Comparison of ENCODE assay signal across 9 mouse cellular contexts in genomic region chr10:79638486-79639204, GRCm38 (mm10). TPM values are rescaled to one million over a fixed set of nuclear protein-coding genes. Genes with fewer than 3 reads are reported as not detected.
A peak's percentile ranks its signal among the peaks of the same experiment; 100 is the strongest.
DNase-seq lines count a peak whose midpoint lies in the region; ATAC-seq and TF ChIP-seq lines count a peak whose summit lies in the region.
"Had no signal": no experiment of that assay in that cellular context is flagged by ENCODE, and none has a peak within 500 bp of the region (broad histone marks: within the 10 kb centered on the region; RNA-seq: fewer than 3 reads in every experiment).

No protein-coding gene starts in this region.

- ATAC-seq in kidney, embryonic 16.5 days (ENCODE audit: low FRiP score, low TSS enrichment), result peak; percentile 63; the same call in 1 of the 2 replicates
- no peak for ATAC-seq in forebrain, postnatal 0 days
- peak; percentile 4; the same call in 1 of the 2 replicates for ATAC-seq in hindbrain, embryonic 14.5 days (ENCODE audit: low FRiP score)
- ATAC-seq in lung, postnatal 0 days, result peak; percentile 28; the same call in 1 of the 2 replicates
- no peak for ATAC-seq in inflammation-experienced regulatory T-cells, adult 6 months

- no peak for TF ChIP-seq EP300 in lung, postnatal 0 days (IDR thresholded peaks at IDR 0.05)

- H3K4me3 ChIP-seq in kidney, embryonic 16.5 days (ENCODE audit: low read length), result peak overlapping the region; percentile 58
- H3K4me3 ChIP-seq in forebrain, postnatal 0 days (ENCODE audit: low read depth, low read length), result peak overlapping the region; percentile 76; the same call in 1 of the 2 replicates
- H3K4me3 ChIP-seq in hindbrain, embryonic 14.5 days (replicated peaks; ENCODE audit: low read length), result peak overlapping the region; percentile 88
- H3K4me3 ChIP-seq in lung, postnatal 0 days (ENCODE audit: low read depth, low read length), result no peak overlapping the region

- 7% methylated on average over 23 of the region's 23 CpGs for WGBS in kidney, embryonic 16.5 days
- WGBS in forebrain, postnatal 0 days, result 5% methylated on average over 23 of the region's 23 CpGs
- WGBS in hindbrain, embryonic 14.5 days, result 3% methylated on average over 23 of the region's 23 CpGs
- WGBS in lung, postnatal 0 days, result 6% methylated on average over 23 of the region's 23 CpGs

- no peaks in the 10 kb centered on the region for H3K9me3 ChIP-seq in kidney, embryonic 16.5 days (ENCODE audit: low read length)
- no peaks in the 10 kb centered on the region for H3K9me3 ChIP-seq in forebrain, postnatal 0 days (ENCODE audit: low read length)
- no peaks in the 10 kb centered on the region for H3K9me3 ChIP-seq in hindbrain, embryonic 14.5 days (ENCODE audit: control insufficient read depth, low read length)
- H3K9me3 ChIP-seq in lung, postnatal 0 days (ENCODE audit: low read length), result no peaks in the 10 kb centered on the region

- H3K9ac ChIP-seq in kidney, embryonic 16.5 days (replicated peaks; ENCODE audit: low read length), result peak overlapping the region; percentile 81
- peak overlapping the region; percentile 82; the same call in 1 of the 2 replicates for H3K9ac ChIP-seq in forebrain, postnatal 0 days
- peak overlapping the region; percentile 97; the same call in 1 of the 2 replicates for H3K9ac ChIP-seq in hindbrain, embryonic 14.5 days
- no peak overlapping the region for H3K9ac ChIP-seq in lung, postnatal 0 days (replicated peaks; ENCODE audit: low read depth)

- peaks cover 15% of the 10 kb centered on the region for H3K4me1 ChIP-seq in kidney, embryonic 16.5 days (ENCODE audit: insufficient read depth, low read length)
- H3K4me1 ChIP-seq in forebrain, postnatal 0 days (ENCODE audit: insufficient read depth), result peaks cover 16% of the 10 kb centered on the region; the same call in 1 of the 2 replicates
- H3K4me1 ChIP-seq in hindbrain, embryonic 14.5 days (replicated peaks; ENCODE audit: control insufficient read depth, insufficient read depth, low read length), result peaks cover 10% of the 10 kb centered on the region
- H3K4me1 ChIP-seq in lung, postnatal 0 days (ENCODE audit: insufficient read depth, low read depth, low read length), result peaks cover 3% of the 10 kb centered on the region; the same call in 1 of the 2 replicates

- no peaks in the 10 kb centered on the region for H3K36me3 ChIP-seq in kidney, embryonic 16.5 days (ENCODE audit: insufficient read depth, low read length)
- no peaks in the 10 kb centered on the region for H3K36me3 ChIP-seq in forebrain, postnatal 0 days (ENCODE audit: insufficient read depth)
- no peaks in the 10 kb centered on the region for H3K36me3 ChIP-seq in hindbrain, embryonic 14.5 days (replicated peaks; ENCODE audit: control insufficient read depth, insufficient read depth)
- H3K36me3 ChIP-seq in lung, postnatal 0 days (ENCODE audit: insufficient read depth, low read length), result no peaks in the 10 kb centered on the region

- peaks cover 4% of the 10 kb centered on the region for H3K27me3 ChIP-seq in kidney, embryonic 16.5 days (ENCODE audit: insufficient read depth, low read length)
- no peaks in the 10 kb centered on the region for H3K27me3 ChIP-seq in forebrain, postnatal 0 days (ENCODE audit: insufficient read depth, low read length)
- H3K27me3 ChIP-seq in hindbrain, embryonic 14.5 days (ENCODE audit: control insufficient read depth, insufficient read depth, low read length), result no peaks in the 10 kb centered on the region
- H3K27me3 ChIP-seq in lung, postnatal 0 days (replicated peaks; ENCODE audit: insufficient read depth, low read length), result peaks cover 14% of the 10 kb centered on the region; the same call in 1 of the 2 replicates

- peak overlapping the region; percentile 84 for H3K4me2 ChIP-seq in kidney, embryonic 16.5 days (replicated peaks; ENCODE audit: low read depth, low read length)
- H3K4me2 ChIP-seq in forebrain, postnatal 0 days (ENCODE audit: low read depth), result peak overlapping the region; percentile 79
- peak overlapping the region; percentile 85 for H3K4me2 ChIP-seq in hindbrain, embryonic 14.5 days (replicated peaks)
- peak overlapping the region; percentile 25; the same call in 1 of the 2 replicates for H3K4me2 ChIP-seq in lung, postnatal 0 days (replicated peaks; ENCODE audit: low read depth, low read length)

- TF ChIP-seq CTCF in forebrain, postnatal 0 days (IDR thresholded peaks at IDR 0.05; ENCODE audit: low read depth), result no peak
- no peak for TF ChIP-seq CTCF in lung, postnatal 0 days (IDR thresholded peaks at IDR 0.05)

- H3K27ac ChIP-seq in kidney, embryonic 16.5 days (ENCODE audit: low read length), result no peak overlapping the region
- H3K27ac ChIP-seq in forebrain, postnatal 0 days (ENCODE audit: low read depth, low read length), result no peak overlapping the region
- peak overlapping the region; percentile 95 for H3K27ac ChIP-seq in hindbrain, embryonic 14.5 days
- no peak overlapping the region for H3K27ac ChIP-seq in lung, postnatal 0 days (ENCODE audit: low read length)

- DNase-seq in kidney, postnatal 25 days, result no peak
- peak; percentile 64 to 68 for DNase-seq in cerebellum, adult 18-20 months
- DNase-seq in forebrain, postnatal 0 days, result no peak
- DNase-seq in hindbrain, embryonic 14.5 days (ENCODE audit: low spot score), result no peak
- no peak for DNase-seq in lung, postnatal 0 days (ENCODE audit: low spot score)
- peak; percentile 62 to 74 for DNase-seq in right cerebral cortex, postnatal 36 days (ENCODE audit: low spot score in 2 of 2)

RNA-seq across cellular contexts. Expression of gene Shc2, which starts 0.9 kb away (rescaled TPM):
- polyA plus RNA-seq in kidney, embryonic 16.5 days (2015; fragmentation: Nextera tagmentation; extraction: Ambion mirVana), result 5.3 and 9.0 TPM in 2 replicates
- 45.3 and 54.7 TPM in 2 replicates for total RNA-seq in forebrain, postnatal 0 days (2014; rRNA removed)
- polyA plus RNA-seq in forebrain, postnatal 0 days (2015; fragmentation: Nextera tagmentation; extraction: Ambion mirVana), result 11.3 and 16.9 TPM in 2 replicates
- polyA plus RNA-seq in hindbrain, embryonic 14.5 days (2014; fragmentation: Nextera tagmentation; extraction: Ambion mirVana), result 19.8 and 20.8 TPM in 2 replicates
- 1.1 and 1.3 TPM in 2 replicates for polyA plus RNA-seq in lung, postnatal 0 days (2015; fragmentation: Nextera tagmentation; extraction: Ambion mirVana)
- polyA plus RNA-seq in inflammation-experienced regulatory T-cells, adult 6 months (2017; shearing (Covaris generic)), result not detected

RNA-seq across cellular contexts. Expression of gene Odf3l2, which starts 6.9 kb away (rescaled TPM):
- not detected in 2 replicates for polyA plus RNA-seq in kidney, embryonic 16.5 days (2015; fragmentation: Nextera tagmentation; extraction: Ambion mirVana)
- total RNA-seq in forebrain, postnatal 0 days (2014; rRNA removed), result 0.38 and 0.52 TPM in 2 replicates
- 0.44 and 0.81 TPM in 2 replicates for polyA plus RNA-seq in forebrain, postnatal 0 days (2015; fragmentation: Nextera tagmentation; extraction: Ambion mirVana)
- polyA plus RNA-seq in hindbrain, embryonic 14.5 days (2014; fragmentation: Nextera tagmentation; extraction: Ambion mirVana), result 0.27 and 0.31 TPM in 2 replicates
- not detected in 2 replicates for polyA plus RNA-seq in lung, postnatal 0 days (2015; fragmentation: Nextera tagmentation; extraction: Ambion mirVana)
- polyA plus RNA-seq in inflammation-experienced regulatory T-cells, adult 6 months (2017; shearing (Covaris generic)), result not detected
- total RNA-seq: gastrocnemius, postnatal 4 days had no signal

RNA-seq across cellular contexts. Expression of gene C2cd4c, which starts 24.8 kb away (rescaled TPM):
- 0.04 TPM in 2 replicates for polyA plus RNA-seq in kidney, embryonic 16.5 days (2015; fragmentation: Nextera tagmentation; extraction: Ambion mirVana)
- 22.2 and 26.7 TPM in 2 replicates for total RNA-seq in forebrain, postnatal 0 days (2014; rRNA removed)
- 0.65 and 0.69 TPM in 2 replicates for polyA plus RNA-seq in forebrain, postnatal 0 days (2015; fragmentation: Nextera tagmentation; extraction: Ambion mirVana)
- polyA plus RNA-seq in hindbrain, embryonic 14.5 days (2014; fragmentation: Nextera tagmentation; extraction: Ambion mirVana), result 0.99 and 1.2 TPM in 2 replicates
- polyA plus RNA-seq in lung, postnatal 0 days (2015; fragmentation: Nextera tagmentation; extraction: Ambion mirVana), result not detected in 2 replicates
- polyA plus RNA-seq in inflammation-experienced regulatory T-cells, adult 6 months (2017; shearing (Covaris generic)), result not detected

RNA-seq across cellular contexts. Expression of gene Madcam1, which starts 25.7 kb away (rescaled TPM):
- polyA plus RNA-seq in kidney, embryonic 16.5 days (2015; fragmentation: Nextera tagmentation; extraction: Ambion mirVana), result 2.3 and 2.5 TPM in 2 replicates
- 0.38 and 0.95 TPM in 2 replicates for total RNA-seq in forebrain, postnatal 0 days (2014; rRNA removed)
- polyA plus RNA-seq in forebrain, postnatal 0 days (2015; fragmentation: Nextera tagmentation; extraction: Ambion mirVana), result 0.67 and 0.70 TPM in 2 replicates
- polyA plus RNA-seq in hindbrain, embryonic 14.5 days (2014; fragmentation: Nextera tagmentation; extraction: Ambion mirVana), result 0.68 and 1.2 TPM in 2 replicates
- polyA plus RNA-seq in lung, postnatal 0 days (2015; fragmentation: Nextera tagmentation; extraction: Ambion mirVana), result not detected in 2 replicates
- not detected for polyA plus RNA-seq in inflammation-experienced regulatory T-cells, adult 6 months (2017; shearing (Covaris generic))

RNA-seq across cellular contexts. Expression of gene Tpgs1, which starts 30.5 kb away (rescaled TPM):
- polyA plus RNA-seq in kidney, embryonic 16.5 days (2015; fragmentation: Nextera tagmentation; extraction: Ambion mirVana), result 84.2 and 87.0 TPM in 2 replicates
- 64.2 and 91.5 TPM in 2 replicates for total RNA-seq in forebrain, postnatal 0 days (2014; rRNA removed)
- polyA plus RNA-seq in forebrain, postnatal 0 days (2015; fragmentation: Nextera tagmentation; extraction: Ambion mirVana), result 128 and 148 TPM in 2 replicates
- polyA plus RNA-seq in hindbrain, embryonic 14.5 days (2014; fragmentation: Nextera tagmentation; extraction: Ambion mirVana), result 107 and 108 TPM in 2 replicates
- polyA plus RNA-seq in lung, postnatal 0 days (2015; fragmentation: Nextera tagmentation; extraction: Ambion mirVana), result 64.6 and 71.2 TPM in 2 replicates
- polyA plus RNA-seq in inflammation-experienced regulatory T-cells, adult 6 months (2017; shearing (Covaris generic)), result 10 to 100 TPM; 15.9 to 25.7 (median 17.5) TPM

Comparison
In these comparisons a context has a peak if more than half of its experiments do, and no peak if none do; other contexts are left out.
1. ATAC-seq: peak in kidney, embryonic 16.5 days (single experiment), hindbrain, embryonic 14.5 days (single experiment) and lung, postnatal 0 days (single experiment); none in forebrain, postnatal 0 days (single experiment) and inflammation-experienced regulatory T-cells, adult 6 months (single experiment).
2. H3K4me2 ChIP-seq: peak in every context shown above with its lines; median percentile 85 in hindbrain, embryonic 14.5 days; 84 in kidney, embryonic 16.5 days; 79 in forebrain, postnatal 0 days; 25 in lung, postnatal 0 days.
3. DNase-seq: peak in cerebellum, adult 18-20 months (2 of 2) and right cerebral cortex, postnatal 36 days (2 of 2); none in kidney, postnatal 25 days (0 of 2), forebrain, postnatal 0 days (single experiment), hindbrain, embryonic 14.5 days (single experiment) and lung, postnatal 0 days (single experiment).